Mouse (Mus musculus): Measurements from ENCODE around the gene Abcb1a. TPM values are rescaled to one million over a fixed set of nuclear protein-coding genes. Genes with fewer than 3 reads are reported as not detected.
"Not testable (repeated sequence)": the region's sequence is repeated elsewhere in the genome, so short reads cannot be mapped to it uniquely, and the experiment has no call there.

Gene Abcb1a
- polyA plus RNA-seq, 1 experiment from 2014 or later, result 0.23 TPM

DNA sequence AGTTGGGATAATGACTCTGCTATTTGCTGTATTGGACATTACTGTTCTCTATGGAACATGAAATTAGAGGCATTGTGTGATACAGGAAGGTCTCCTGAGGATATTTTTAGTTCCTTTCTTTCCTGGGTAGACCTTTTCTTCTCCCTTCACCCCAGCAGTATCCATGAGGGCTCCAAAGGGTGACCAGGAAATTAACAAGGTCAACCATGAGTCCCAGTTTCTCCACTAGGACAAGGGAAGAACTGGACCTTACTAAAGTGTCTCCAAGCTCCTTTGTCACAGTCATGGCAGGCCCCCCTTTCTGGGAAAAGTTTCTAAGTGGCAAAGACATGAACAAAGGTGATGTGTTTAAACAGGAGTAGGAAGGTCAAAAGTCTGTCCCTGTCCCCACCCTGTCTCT is 72.8 kb downstream of the Abcb1a start:
- Histone ChIP-seq H3K9ac (no peak overlapping the region), H3K4me3 (no peak overlapping the region), H3K36me3 (no peaks in the 10 kb centered on the region), H3K4me2 (no peak overlapping the region), H3K4me1 (replicated peaks) (no peaks in the 10 kb centered on the region), H3K27me3 (replicated peaks) (no peaks in the 10 kb centered on the region), H3K9me3 (replicated peaks) (no peaks in the 10 kb centered on the region), H3K27ac (ENCODE audit: poor library complexity, severe bottlenecking) (no peak overlapping the region)
- ATAC-seq (ENCODE audit: insufficient number of reproducible peaks, low FRiP score), result no peak

DNA sequence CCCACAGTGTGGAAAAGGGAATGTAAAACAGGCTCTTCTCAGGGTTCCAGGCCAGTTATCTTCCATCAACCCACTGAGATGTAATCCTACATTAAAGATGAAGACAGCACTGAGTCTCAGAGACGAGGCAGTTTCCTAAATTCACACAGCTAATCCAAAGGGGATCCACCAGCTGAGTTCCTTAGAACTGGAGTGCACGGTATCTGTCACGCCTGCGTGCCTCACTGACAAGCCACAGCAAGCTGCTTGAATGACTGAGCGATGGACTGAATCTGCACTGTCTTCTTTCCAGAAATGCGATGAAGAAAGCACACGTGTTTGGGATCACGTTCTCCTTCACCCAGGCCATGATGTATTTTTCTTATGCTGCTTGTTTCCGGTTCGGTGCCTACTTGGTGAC is 73.4 kb downstream of the Abcb1a start:
- H3K4me2 ChIP-seq; H3K4me1 ChIP-seq (replicated peaks); H3K9me3 ChIP-seq (replicated peaks); H3K4me3 ChIP-seq; H3K27ac ChIP-seq (ENCODE audit: poor library complexity, severe bottlenecking); H3K36me3 ChIP-seq; H3K27me3 ChIP-seq (replicated peaks); H3K9ac ChIP-seq; ATAC-seq (ENCODE audit: insufficient number of reproducible peaks, low FRiP score): not testable (repeated sequence)
- 72% methylated on average over 9 of the region's 10 CpGs for WGBS

DNA sequence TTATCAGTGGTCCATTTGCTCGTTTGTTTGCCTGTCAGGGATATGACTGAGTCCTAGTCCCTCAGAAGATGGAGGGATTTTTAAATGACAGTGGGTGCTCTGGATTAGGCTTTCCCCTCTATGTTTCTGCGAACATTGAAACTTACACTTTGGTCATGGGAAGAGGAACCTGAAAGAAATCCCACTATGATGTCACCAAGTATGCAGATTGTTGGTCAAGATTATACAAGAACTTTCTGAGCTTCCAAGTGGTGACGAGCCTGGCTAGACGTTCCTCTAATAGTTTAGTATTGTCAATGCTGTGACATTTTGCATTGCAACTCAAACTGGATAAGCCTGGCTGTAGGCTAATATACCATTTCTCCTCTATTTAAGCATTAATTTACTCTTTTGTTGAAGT is 76.5 kb downstream of the Abcb1a start:
- H3K27ac ChIP-seq (ENCODE audit: poor library complexity, severe bottlenecking), result no peak overlapping the region
- H3K36me3 ChIP-seq, result no peaks in the 10 kb centered on the region
- H3K9ac ChIP-seq, result no peak overlapping the region
- no peak for ATAC-seq (ENCODE audit: insufficient number of reproducible peaks, low FRiP score)
- 59% methylated on average over 4 of the region's 4 CpGs for WGBS
- no peaks in the 10 kb centered on the region for H3K27me3 ChIP-seq (replicated peaks)
- H3K4me1 ChIP-seq (replicated peaks), result no peaks in the 10 kb centered on the region
- no peak overlapping the region for H3K4me2 ChIP-seq
- no peak overlapping the region for H3K4me3 ChIP-seq
- no peaks in the 10 kb centered on the region for H3K9me3 ChIP-seq (replicated peaks)

DNA sequence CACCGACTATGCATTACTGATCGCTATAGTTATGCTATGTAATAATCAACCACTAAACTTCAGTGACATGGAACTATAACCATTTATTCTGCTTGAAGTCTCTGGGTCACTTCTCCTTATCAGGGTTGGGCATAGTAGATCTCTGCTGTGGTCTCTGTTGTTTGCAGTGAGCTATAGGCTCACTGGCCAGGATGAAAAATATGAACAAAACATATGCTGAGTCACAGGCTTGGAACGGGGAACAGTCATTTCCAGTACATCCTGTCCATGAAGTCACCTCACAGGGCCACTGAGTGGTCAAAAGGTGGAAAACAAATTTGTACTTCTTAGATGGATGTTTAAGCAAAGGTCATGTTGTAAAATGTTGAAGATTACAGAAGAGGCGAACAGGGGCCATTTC is 77.2 kb downstream of the Abcb1a start:
- Histone ChIP-seq H3K27ac (ENCODE audit: poor library complexity, severe bottlenecking) (no peak overlapping the region), H3K9ac (no peak overlapping the region), H3K9me3 (replicated peaks) (no peaks in the 10 kb centered on the region), H3K27me3 (replicated peaks) (no peaks in the 10 kb centered on the region), H3K4me3 (no peak overlapping the region), H3K4me1 (replicated peaks) (no peaks in the 10 kb centered on the region), H3K4me2 (no peak overlapping the region), H3K36me3 (no peaks in the 10 kb centered on the region)
- WGBS, result 82% methylated on average over 4 of the region's 4 CpGs
- no peak for ATAC-seq (ENCODE audit: insufficient number of reproducible peaks, low FRiP score)

DNA sequence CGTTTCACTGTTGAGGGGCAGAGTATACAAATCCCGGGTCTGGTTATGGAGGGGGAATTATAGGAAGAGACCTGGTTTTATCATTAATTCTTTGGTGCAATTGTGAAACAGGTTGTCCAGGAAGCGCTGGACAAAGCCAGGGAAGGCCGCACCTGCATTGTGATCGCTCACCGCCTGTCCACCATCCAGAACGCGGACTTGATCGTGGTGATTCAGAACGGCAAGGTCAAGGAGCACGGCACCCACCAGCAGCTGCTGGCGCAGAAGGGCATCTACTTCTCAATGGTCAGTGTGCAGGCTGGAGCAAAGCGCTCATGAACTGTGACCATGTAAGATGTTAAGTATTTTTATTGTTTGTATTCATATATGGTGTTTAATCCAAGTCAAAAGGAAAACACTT is 87.4 kb downstream of the Abcb1a start:
- H3K9me3 ChIP-seq (replicated peaks); H3K27me3 ChIP-seq (replicated peaks); H3K4me1 ChIP-seq (replicated peaks); H3K4me3 ChIP-seq; H3K27ac ChIP-seq (ENCODE audit: poor library complexity, severe bottlenecking); H3K4me2 ChIP-seq; ATAC-seq (ENCODE audit: insufficient number of reproducible peaks, low FRiP score); H3K9ac ChIP-seq; H3K36me3 ChIP-seq: not testable (repeated sequence)
- 89% methylated on average over 13 of the region's 13 CpGs for WGBS

DNA sequence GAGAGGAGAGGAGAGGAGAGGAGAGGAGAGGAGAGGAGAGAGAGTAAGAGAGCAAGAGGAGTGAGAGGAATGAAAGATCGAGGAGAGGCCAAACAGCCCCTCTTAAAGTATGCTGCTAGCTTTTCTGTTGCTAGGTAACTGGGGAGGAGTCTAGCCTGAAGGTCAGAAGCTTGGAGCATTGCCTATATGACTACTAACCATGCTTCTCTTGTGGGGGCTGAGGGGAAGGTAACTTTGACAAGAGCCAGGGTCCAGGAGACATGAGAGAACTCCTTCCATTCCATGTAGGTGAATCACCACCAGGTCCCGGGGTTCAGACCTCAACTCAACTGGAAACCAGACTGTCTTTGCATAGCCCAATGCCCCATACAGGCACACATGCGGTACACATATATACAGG is 113.0 kb downstream of the Abcb1a start:
- WGBS, result 61% methylated on average over 3 of the region's 3 CpGs
- ATAC-seq (ENCODE audit: insufficient number of reproducible peaks, low FRiP score), result no peak
- Histone ChIP-seq H3K4me3 (no peak overlapping the region), H3K36me3 (no peaks in the 10 kb centered on the region), H3K4me2 (no peak overlapping the region), H3K27ac (ENCODE audit: poor library complexity, severe bottlenecking) (no peak overlapping the region), H3K9me3 (replicated peaks) (no peaks in the 10 kb centered on the region), H3K27me3 (replicated peaks) (no peaks in the 10 kb centered on the region), H3K9ac (no peak overlapping the region), H3K4me1 (replicated peaks) (no peaks in the 10 kb centered on the region)

DNA sequence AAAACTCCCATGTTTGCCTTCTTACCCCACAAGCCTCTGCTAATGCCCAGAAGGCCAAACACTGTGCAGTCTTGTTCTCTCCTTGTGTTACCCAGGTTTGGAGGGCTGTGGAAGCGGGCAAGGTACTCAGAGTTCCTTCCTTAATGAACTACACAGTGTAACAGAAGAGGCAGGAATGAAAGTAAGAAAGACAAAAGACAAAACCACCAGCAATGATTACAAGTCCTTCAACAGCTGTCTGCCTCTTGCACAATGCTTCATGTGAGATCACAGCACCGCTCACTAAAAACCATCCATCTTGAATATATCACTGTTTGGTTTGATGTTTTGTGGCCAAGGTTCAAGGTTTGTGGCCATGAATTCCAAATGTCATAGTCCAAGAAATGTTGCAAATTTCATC is 118.4 kb downstream of the Abcb1a start:
- 78% methylated on average over 2 of the region's 2 CpGs for WGBS
- Histone ChIP-seq H3K4me2 (no peak overlapping the region), H3K36me3 (no peaks in the 10 kb centered on the region), H3K4me1 (replicated peaks) (no peaks in the 10 kb centered on the region), H3K27ac (ENCODE audit: poor library complexity, severe bottlenecking) (no peak overlapping the region), H3K9ac (no peak overlapping the region), H3K27me3 (replicated peaks) (no peaks in the 10 kb centered on the region), H3K9me3 (replicated peaks) (no peaks in the 10 kb centered on the region), H3K4me3 (no peak overlapping the region)
- ATAC-seq (ENCODE audit: insufficient number of reproducible peaks, low FRiP score), result no peak

DNA sequence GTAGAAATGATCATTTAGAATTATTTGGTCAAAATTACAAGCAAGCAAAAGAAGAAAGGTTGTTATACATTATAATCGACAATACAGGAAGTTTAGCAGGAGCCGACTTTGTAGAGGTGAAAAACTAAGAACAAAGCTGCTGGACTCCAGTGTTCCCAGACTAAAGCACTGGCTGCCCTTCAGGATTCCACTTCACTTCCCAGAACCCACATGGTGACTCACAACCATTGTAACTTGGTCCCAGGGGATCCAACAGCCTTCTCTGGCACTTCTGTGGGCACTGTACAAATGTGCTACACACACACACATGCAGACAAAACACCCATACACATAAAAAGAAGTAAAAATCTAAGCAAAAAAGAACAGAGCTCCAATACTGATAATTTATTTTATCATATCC is 118.9 kb downstream of the Abcb1a start:
- H3K9ac ChIP-seq, result no peak overlapping the region
- no peaks in the 10 kb centered on the region for H3K27me3 ChIP-seq (replicated peaks)
- H3K27ac ChIP-seq (ENCODE audit: poor library complexity, severe bottlenecking), result no peak overlapping the region
- no peaks in the 10 kb centered on the region for H3K4me1 ChIP-seq (replicated peaks)
- no peaks in the 10 kb centered on the region for H3K36me3 ChIP-seq
- H3K4me3 ChIP-seq, result no peak overlapping the region
- ATAC-seq (ENCODE audit: insufficient number of reproducible peaks, low FRiP score), result no peak
- no peak overlapping the region for H3K4me2 ChIP-seq
- H3K9me3 ChIP-seq (replicated peaks), result no peaks in the 10 kb centered on the region
- 76% methylated on average over 2 of the region's 2 CpGs for WGBS

DNA sequence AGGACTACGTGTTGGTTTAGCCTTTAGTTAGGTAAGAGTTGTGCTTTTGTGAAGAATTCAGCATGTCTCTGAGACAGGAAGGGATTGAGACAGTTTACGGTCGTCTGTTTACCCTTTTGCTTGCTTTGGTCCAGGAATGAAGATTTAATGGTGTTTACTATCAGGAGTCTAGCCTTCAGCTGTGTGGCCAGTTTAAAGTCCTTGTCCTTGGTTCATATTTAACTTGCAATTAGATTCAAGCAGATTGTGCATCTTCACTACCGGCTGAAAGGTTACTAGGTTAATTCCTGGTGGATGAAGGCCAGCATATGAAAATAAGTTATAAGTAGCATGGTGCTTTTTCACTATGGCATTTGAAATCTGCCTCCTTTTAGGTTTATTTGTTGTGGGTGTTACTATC is 132.4 kb downstream of the Abcb1a start:
- Histone ChIP-seq H3K27me3 (replicated peaks) (no peaks in the 10 kb centered on the region), H3K27ac (ENCODE audit: poor library complexity, severe bottlenecking) (no peak overlapping the region), H3K4me1 (replicated peaks) (no peaks in the 10 kb centered on the region), H3K9ac (no peak overlapping the region), H3K4me3 (no peak overlapping the region), H3K4me2 (no peak overlapping the region), H3K9me3 (replicated peaks) (no peaks in the 10 kb centered on the region), H3K36me3 (no peaks in the 10 kb centered on the region)
- no peak for ATAC-seq (ENCODE audit: insufficient number of reproducible peaks, low FRiP score)
- 80% methylated on average over 4 of the region's 4 CpGs for WGBS

Other genes with a start within 250 kb of the Abcb1a start
- gene Dbf4, start 237.4 kb upstream of the Abcb1a start, polyA plus RNA-seq (2016; fragmentation: Nextera tagmentation; extraction: Ambion mirVana), result 36.7 and 39.2 TPM in 2 replicates
- gene Slc25a40, start 237.2 kb upstream of the Abcb1a start, polyA plus RNA-seq (2016; fragmentation: Nextera tagmentation; extraction: Ambion mirVana), result 16.0 and 19.1 TPM in 2 replicates
- 1.4 and 1.7 TPM in 2 replicates for gene Rundc3b, start 37.1 kb upstream of the Abcb1a start, polyA plus RNA-seq (2016; fragmentation: Nextera tagmentation; extraction: Ambion mirVana)
- gene Abcb1b, start 138.1 kb downstream of the Abcb1a start, polyA plus RNA-seq (2016; fragmentation: Nextera tagmentation; extraction: Ambion mirVana), result 0.82 and 1.5 TPM in 2 replicates
- 0.26 and 1.1 TPM in 2 replicates for gene Abcb4, start 233.6 kb downstream of the Abcb1a start, polyA plus RNA-seq (2016; fragmentation: Nextera tagmentation; extraction: Ambion mirVana)

All from heart, embryonic 12.5 days (tissue).